Mouse (Mus musculus) heart, postnatal 10 days (tissue): Measurements from ENCODE around the gene Gm12166. TPM values are rescaled to one million over a fixed set of nuclear protein-coding genes. Genes with fewer than 3 reads are reported as not detected.

ENCODE experiments used
- DNase-seq, 2 experiments: peaks; one replicate each; pipeline ENCODE4 v3.0.0; 2021
- intact Hi-C: fragments of 180-260 bp; cut with DNase I; formaldehyde crosslinking; loops from one replicate; pipeline ENCODE4 v1.15.1; 2025
- microRNA-seq, 2 experiments: library from miRNA; unstranded; fragments of <30 nt; microRNA quantifications; one replicate each; pipeline ENCODE4 v1.2.0; 2022
- total RNA-seq, 2 experiments: library from RNA; stranded (reverse); gene quantifications; 2 replicates each; pipeline ENCODE4 v1.2.3; 2021

Gene Gm12166
- total RNA-seq, 2 experiments from 2014 or later: 2.5 to 3.4 TPM

DNA sequence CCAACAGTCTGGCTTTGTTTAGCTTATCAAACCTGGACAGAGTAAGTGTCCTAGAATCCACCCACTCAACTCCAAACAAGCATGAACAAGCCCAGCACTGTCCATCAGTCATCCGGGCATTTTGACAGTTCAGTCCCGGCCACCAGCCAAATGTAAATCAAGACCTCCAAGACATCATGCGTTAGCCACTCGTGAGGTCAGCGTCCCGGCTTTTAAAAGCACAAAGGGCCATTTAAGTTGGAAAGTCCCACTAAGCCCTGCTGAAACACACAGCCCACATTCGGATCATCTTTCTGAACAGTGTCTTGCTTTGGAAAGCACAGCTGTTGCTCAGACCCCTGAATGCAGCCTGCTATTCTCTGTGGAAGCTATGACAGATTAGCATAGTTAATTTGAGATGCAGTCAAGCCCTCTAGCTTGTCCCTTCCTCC is 26.1 kb downstream of the Gm12166 start:
- intact Hi-C loops: no loop called here
- peak; percentile 68 to 71 for DNase-seq

DNA sequence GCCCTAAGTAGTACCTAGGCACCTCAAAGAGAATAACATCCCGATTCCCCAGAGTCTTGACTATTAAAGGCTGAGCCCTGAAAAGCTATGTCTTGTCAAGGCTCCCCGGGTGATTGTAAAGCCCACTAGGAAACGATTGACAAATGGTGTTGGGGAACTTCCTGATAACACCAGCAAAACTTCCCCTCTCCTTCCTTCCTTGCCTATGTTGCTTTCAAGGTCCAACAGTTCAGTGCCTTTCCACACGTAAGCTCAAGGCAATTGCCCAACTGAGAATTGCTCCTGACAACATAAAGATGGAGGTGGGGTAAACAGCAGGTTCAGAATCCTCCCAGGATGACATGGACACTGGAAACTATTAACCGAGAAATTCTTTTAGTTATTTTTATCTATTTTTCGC is 29.1 kb downstream of the Gm12166 start:
- intact Hi-C loops: no loop called here

DNA sequence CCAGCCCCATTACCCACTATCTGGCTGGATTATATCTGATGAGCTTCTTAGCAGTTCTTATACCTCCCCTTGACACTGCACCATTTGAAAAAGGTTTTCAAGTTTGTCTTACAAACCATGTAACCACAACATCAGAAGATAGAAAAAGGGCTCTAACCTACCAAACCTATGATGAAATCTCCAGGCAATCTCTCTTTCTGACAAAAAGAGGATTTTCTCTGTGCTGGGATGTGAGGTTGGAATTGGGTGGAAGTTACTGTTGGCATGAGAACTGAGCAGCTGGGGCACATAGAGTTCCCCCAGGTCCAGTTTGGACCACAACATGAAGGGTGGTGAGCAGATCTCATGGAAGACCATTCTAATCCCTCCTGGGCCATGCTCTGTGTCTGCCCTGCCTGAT is 30.3 kb downstream of the Gm12166 start:
- intact Hi-C loops: no loop called here
- no peak for DNase-seq

More for the DNA sequence above, 29.1 kb downstream of the Gm12166 start:
- no peak for DNase-seq

DNA sequence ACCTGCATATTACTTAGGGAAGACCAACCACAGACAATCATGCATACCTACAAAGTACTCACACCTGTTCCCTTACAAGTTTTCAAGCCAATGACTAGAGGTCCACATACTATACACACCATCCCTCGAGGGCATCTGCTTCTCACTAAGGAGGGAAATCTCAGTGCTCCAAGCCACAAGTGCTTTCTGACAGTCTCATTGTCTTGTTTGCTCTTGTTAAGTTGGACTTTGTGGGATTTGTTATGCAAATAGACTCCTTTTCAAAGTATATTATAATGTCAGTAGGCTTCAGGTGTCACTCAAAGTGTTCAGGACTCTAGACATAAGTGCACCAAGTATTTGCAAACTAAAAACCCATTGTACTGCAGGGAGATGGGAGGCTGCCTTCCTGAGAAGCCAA is 31.9 kb downstream of the Gm12166 start:
- intact Hi-C loops: no loop called here

DNA sequence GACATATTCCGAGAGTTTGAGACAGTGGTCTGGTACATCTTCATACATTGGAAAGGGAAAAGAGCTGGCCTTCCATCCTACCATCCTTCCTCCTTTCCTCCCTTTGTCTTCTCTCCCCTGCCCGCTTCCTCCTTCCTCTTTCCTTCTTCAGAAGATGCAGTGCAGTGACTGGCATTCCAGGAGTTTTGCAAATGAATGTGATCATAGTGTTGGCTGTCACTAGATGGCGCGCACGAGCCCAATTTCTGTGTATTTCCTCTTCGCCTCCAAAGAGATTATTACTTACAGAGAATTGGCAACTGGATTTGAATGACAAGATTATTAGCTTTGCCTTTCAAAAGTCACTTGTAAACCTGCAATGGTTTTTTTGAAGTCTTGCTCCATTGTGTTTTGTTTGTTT is 36.1 kb downstream of the Gm12166 start:
- intact Hi-C loops: loop anchor here (2.0 kb wide), 2 partner anchors 37 to 199 kb away; partner anchors contain the start of gene Gm12166
- DNase-seq: peak; percentile 73 to 86

More for the DNA sequence above, 31.9 kb downstream of the Gm12166 start:
- DNase-seq: no peak

Small RNA genes within 50 kb of the gene (microRNA-seq; reads per million reads assigned to microRNA genes)
- 0 to 0.35 reads per million in 2 experiments for gene Mir8100

Other genes starting within 250 kb of the Gm12166 start
- gene Clint1, start 200.3 kb downstream of the Gm12166 start, total RNA-seq: 10 to 100 TPM; 44.6 to 45.7 TPM
- 1 to 10 TPM; 6.3 to 8.1 TPM for gene Lsm11, start 107.4 kb downstream of the Gm12166 start, total RNA-seq
- 1 to 10 TPM; 6.4 to 9.8 TPM for gene Thg1l, start 96.8 kb downstream of the Gm12166 start, total RNA-seq
- under 1 TPM; 0.24 to 0.30 TPM for gene Sox30, start 72.0 kb downstream of the Gm12166 start, total RNA-seq
- gene Adam19, start 3.7 kb upstream of the Gm12166 start, total RNA-seq: 100 to 1,000 TPM; 115 to 153 TPM
- under 1 TPM; 0.55 to 0.89 TPM for gene Nipal4, start 114.2 kb upstream of the Gm12166 start, total RNA-seq
- gene Fndc9, start 183.2 kb upstream of the Gm12166 start, total RNA-seq: not detected